Comparison of ENCODE assay signal across 22 mouse cellular contexts in the genomic region with DNA sequence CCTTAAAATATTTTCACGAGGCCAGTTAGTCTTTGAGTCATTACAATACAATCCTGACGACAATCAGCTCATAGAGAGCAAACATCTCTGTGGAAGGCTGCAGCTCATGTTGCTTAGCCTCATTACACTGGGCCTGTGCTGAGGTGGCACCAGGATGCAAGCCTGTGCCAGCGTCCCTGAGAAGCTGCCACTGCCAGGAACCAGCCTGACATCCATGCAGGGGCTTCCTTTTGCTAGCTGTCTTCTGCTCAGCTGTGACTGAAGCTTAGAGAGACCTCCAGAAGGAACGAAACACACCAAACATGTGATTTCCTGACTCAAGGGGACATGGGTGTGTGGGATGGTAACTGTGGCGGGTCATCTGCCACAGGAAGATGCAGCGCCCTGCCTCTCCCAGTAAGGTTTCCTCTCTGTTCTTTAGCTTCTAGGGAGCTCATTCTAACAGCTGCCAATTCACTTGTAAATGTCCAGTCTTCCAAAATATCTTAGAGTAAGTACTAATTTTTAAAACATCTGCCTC.
DNase-seq lines count a peak whose midpoint lies in the region; ATAC-seq and TF ChIP-seq lines count a peak whose summit lies in the region.
"Had no signal": no experiment of that assay in that cellular context is flagged by ENCODE, and none has a peak within 500 bp of the region (broad histone marks: within the 10 kb centered on the region; RNA-seq: fewer than 3 reads in every experiment).

No protein-coding gene starts in this region.

- 54% methylated on average over 6 of the region's 6 CpGs for WGBS in hindbrain, postnatal 0 days
- 75% methylated on average over 6 of the region's 6 CpGs for WGBS in hindbrain, embryonic 12.5 days
- 25% methylated on average over 6 of the region's 6 CpGs for WGBS in thymus, adult 2 months

- no peak for TF ChIP-seq POLR2A in thymus, adult 2 months (IDR thresholded peaks at IDR 0.05; ENCODE audit: control insufficient read depth, extremely low read depth, insufficient read depth, low read length, poor library complexity)

- 0 out of 2 replicates have a peak overlapping the region, but pooled peaks have one; percentile 4 for H3K9ac ChIP-seq in hindbrain, postnatal 0 days (replicated peaks; ENCODE audit: low read length)
- H3K9ac ChIP-seq in hindbrain, embryonic 12.5 days = no peak overlapping the region
- H3K9ac ChIP-seq: embryonic facial prominence, embryonic 12.5 days; liver, postnatal 0 days had no signal

- 0 out of 2 replicates have a peak overlapping the region, but pooled peaks have one; percentile 20 for H3K27ac ChIP-seq in hindbrain, postnatal 0 days
- H3K27ac ChIP-seq in hindbrain, embryonic 12.5 days = no peak overlapping the region
- H3K27ac ChIP-seq in thymus, adult 2 months (ENCODE audit: control insufficient read depth, insufficient read depth, low read length) = no peak overlapping the region
- H3K27ac ChIP-seq: embryonic facial prominence, embryonic 12.5 days; hindbrain, embryonic 10.5 days; stomach, postnatal 0 days had no signal

- H3K9me3 ChIP-seq in hindbrain, postnatal 0 days (ENCODE audit: low read length) = no peaks in the 10 kb centered on the region
- H3K9me3 ChIP-seq in hindbrain, embryonic 12.5 days (replicated peaks) = no peaks in the 10 kb centered on the region
- H3K9me3 ChIP-seq: embryonic facial prominence, embryonic 12.5 days; G1E; hindbrain, embryonic 10.5 days had no signal

- no peaks in the 10 kb centered on the region for H3K27me3 ChIP-seq in hindbrain, postnatal 0 days (ENCODE audit: insufficient read depth, low read length)
- no peaks in the 10 kb centered on the region for H3K27me3 ChIP-seq in hindbrain, embryonic 12.5 days
- H3K27me3 ChIP-seq in thymus, adult 2 months (ENCODE audit: control insufficient read depth, insufficient read depth, low read length) = no peaks in the 10 kb centered on the region
- H3K27me3 ChIP-seq: embryonic facial prominence, embryonic 12.5 days had no signal

- no peaks in the 10 kb centered on the region for H3K36me3 ChIP-seq in hindbrain, postnatal 0 days (ENCODE audit: insufficient read depth, low read length)
- H3K36me3 ChIP-seq in hindbrain, embryonic 12.5 days = no peaks in the 10 kb centered on the region
- no peaks in the 10 kb centered on the region for H3K36me3 ChIP-seq in thymus, adult 2 months (ENCODE audit: control insufficient read depth, insufficient read depth, low read length)
- H3K36me3 ChIP-seq: embryonic facial prominence, embryonic 12.5 days; G1E; hindbrain, embryonic 10.5 days had no signal

- no peak for ATAC-seq in hindbrain, postnatal 0 days
- ATAC-seq in hindbrain, embryonic 12.5 days (ENCODE audit: low FRiP score) = no peak
- peak; percentile 50; the same call in 1 of the 2 replicates for ATAC-seq in megakaryocyte progenitor cell, adult 5-6 weeks (replicated peaks; ENCODE audit: poor library complexity)
- ATAC-seq: activated CD4-positive, CD25-positive, alpha-beta regulatory T cell, adult 4 months; forebrain, embryonic 16.5 days; liver, postnatal 0 days had no signal

- H3K4me3 ChIP-seq in hindbrain, postnatal 0 days (ENCODE audit: low read length) = no peak overlapping the region
- H3K4me3 ChIP-seq in hindbrain, embryonic 12.5 days = no peak overlapping the region
- no peak overlapping the region for H3K4me3 ChIP-seq in thymus, adult 2 months (ENCODE audit: control insufficient read depth, insufficient read depth, low read length)
- H3K4me3 ChIP-seq: embryonic facial prominence, embryonic 12.5 days; hindbrain, embryonic 10.5 days had no signal

- TF ChIP-seq CTCF in hindbrain, postnatal 0 days (IDR thresholded peaks at IDR 0.05; ENCODE audit: low read depth) = no peak
- no peak for TF ChIP-seq CTCF in thymus, adult 2 months (IDR thresholded peaks at IDR 0.05; ENCODE audit: borderline replicate concordance, control insufficient read depth, extremely low read depth, insufficient read depth, low read length, poor library complexity)

- peaks cover 10% of the 10 kb centered on the region for H3K4me1 ChIP-seq in hindbrain, postnatal 0 days (ENCODE audit: insufficient read depth, low read length)
- H3K4me1 ChIP-seq in hindbrain, embryonic 12.5 days = peaks cover 6% of the 10 kb centered on the region
- H3K4me1 ChIP-seq in thymus, adult 2 months (replicated peaks; ENCODE audit: control insufficient read depth, insufficient read depth, low read length) = peaks cover 2% of the 10 kb centered on the region; the same call in 1 of the 2 replicates

- H3K4me2 ChIP-seq in hindbrain, postnatal 0 days (ENCODE audit: low read depth, low read length) = no peak overlapping the region
- no peak overlapping the region for H3K4me2 ChIP-seq in hindbrain, embryonic 12.5 days (replicated peaks)
- H3K4me2 ChIP-seq: embryonic facial prominence, embryonic 12.5 days; heart, embryonic 11.5 days; midbrain, embryonic 11.5 days had no signal

- peak; percentile 29 to 48 for DNase-seq in cerebellum, postnatal 14 days
- no peak for DNase-seq in cerebellum, adult 9-11 months
- no peak for DNase-seq in hindbrain, postnatal 0 days (ENCODE audit: low spot score)
- peak; percentile 13 for DNase-seq in thymus, adult 2 months
- DNase-seq in thymus, postnatal 10 days (ENCODE audit: low spot score in 2 of 2) = no peak
- no peak for DNase-seq in left cerebral cortex, adult 11 months (ENCODE audit: low spot score)
- DNase-seq: adrenal gland, postnatal 25 days; cerebellum, adult 18-20 months; gastrocnemius, postnatal 25 days; kidney, adult 8-10 months; kidney, postnatal 36 days; liver, postnatal 0 days had no signal

Comparison
In these comparisons a context has a peak if more than half of its experiments do, and no peak if none do; other contexts are left out.
1. DNase-seq: peak in cerebellum, postnatal 14 days (2 of 2) and thymus, adult 2 months (single experiment); none in cerebellum, adult 9-11 months (single experiment), hindbrain, postnatal 0 days (single experiment), thymus, postnatal 10 days (0 of 2) and left cerebral cortex, adult 11 months (single experiment).